Mouse (Mus musculus): ENCODE data around the gene Ptprr.

The Ptprr gene

DNA sequence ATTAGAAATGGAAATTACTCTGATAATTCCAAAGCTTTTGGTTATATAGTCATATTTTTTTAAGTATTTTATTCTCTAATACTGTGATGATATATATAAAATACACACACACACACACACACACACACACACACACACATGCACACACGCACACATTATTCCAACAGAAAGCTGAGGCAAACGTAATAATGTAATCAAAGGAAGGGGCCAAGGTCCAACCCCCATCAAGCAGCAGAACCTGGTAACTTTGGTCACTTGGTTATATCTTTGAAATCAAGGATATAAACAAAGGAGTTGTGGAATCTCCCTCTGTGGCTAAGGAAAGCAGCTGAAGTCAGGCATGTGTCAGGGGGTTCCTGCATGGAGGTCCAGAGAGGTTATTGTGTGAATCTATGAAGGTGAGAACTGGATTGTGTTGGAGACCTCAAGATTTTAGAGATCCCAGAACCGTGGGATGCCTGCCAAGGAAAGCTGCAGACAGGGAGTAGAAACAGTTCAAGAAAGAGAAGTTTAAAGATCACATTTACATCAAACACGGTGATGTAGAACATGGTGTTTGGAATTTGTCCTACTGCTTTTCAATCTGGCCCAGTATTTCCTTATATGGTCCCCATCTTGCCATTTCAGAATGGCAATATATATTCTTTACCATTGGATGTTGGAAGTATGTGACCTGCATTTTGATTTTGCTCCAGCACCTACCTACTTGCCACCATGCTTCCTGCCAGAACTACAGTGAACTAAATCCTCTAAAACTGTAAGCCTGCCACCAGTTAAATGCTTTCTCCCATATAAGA, 98.1 kb downstream of the Ptprr start:
- no peak for DNase-seq (ENCODE audit: low read depth)

DNA sequence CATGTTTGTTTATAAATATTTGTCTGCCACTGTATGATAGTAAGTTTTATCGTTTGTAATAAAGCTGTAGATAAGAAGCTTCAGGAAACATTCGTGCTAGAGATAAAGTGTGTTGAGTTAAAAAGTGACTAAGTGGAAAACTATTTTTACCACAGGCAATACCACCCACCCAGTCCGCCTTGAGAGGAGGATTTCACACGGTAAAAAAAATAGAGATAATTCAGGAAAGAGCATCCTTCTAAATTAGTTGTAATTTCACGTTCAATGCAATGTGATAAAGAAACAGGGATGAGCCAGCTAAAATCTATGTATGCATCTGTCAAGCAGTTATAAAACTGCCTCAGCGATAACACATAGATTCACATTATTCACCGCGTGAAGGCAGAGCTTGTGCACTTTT, 99.0 kb downstream of the Ptprr start:
- no peak for DNase-seq (ENCODE audit: low read depth)

- no peak for DNase-seq (ENCODE audit: low read depth)
Measured at GRCm38 (mm10) chr10:116121463-116121862, 103.5 kb downstream of the Ptprr start.

GRCm38 (mm10) chr10:116123808-116124207, 105.8 kb downstream of the Ptprr start:
- no peak for DNase-seq (ENCODE audit: low read depth)

DNA sequence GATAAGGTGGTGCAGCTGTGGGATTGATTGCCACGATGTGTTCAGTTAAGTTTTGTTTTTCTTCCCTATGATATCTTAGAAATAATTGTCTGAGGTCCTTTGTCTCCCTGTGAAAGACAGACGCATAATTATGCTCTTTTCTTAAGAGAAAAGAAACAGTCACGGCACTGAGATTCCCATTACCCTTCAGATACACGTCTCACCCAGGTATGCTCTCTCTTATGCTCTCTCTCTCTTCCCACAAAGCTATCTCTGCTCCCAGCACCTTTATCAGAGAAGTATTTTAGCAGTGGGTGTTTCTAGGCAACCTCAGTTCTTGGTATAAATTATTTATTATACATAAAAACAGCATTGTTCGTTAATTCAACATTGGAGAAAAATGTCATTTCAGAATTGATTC, 107.4 kb downstream of the Ptprr start:
- DNase-seq (ENCODE audit: low read depth), result no peak

DNA sequence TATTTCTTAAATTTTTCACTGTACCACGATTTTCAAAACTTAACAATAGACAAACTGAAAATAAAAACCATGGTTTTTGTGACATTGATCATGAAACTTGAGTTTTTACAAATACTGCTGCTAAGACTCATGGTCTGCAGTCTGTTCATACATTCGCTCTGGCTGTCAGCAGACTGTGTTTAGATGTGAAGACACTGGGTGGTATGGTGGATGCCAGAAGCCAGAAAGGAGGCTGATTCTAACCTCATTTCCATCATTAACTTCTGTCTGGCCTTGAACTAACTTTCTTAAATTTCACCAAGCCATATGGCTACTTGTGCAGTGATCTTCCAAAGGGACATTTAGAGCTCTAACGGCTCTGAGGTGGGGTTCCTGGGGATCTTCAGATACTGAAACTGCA, 112.4 kb downstream of the Ptprr start:
- no peak for DNase-seq (ENCODE audit: low read depth)

DNA sequence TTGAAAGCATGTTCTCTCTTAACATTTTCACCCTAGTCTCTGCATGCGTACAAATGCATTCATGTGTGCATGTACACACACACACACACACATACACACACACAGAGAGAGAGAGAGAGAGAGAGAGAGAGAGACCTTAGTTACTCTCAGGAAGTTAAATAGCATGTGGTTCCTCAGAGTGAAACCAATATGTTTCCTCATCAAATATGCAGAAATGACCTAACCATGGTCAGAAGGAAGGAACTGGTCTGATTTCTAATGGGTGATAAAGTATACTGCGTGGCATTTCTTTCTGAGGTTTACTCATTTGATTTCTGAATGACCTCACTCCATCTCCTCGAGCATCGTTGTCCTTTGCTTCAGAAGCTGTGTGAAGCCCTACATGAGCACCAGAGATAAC, 113.2 kb downstream of the Ptprr start:
- no peak for DNase-seq (ENCODE audit: low read depth)

GRCm38 (mm10) chr10:116132233-116132632, 114.2 kb downstream of the Ptprr start:
- no peak for DNase-seq (ENCODE audit: low read depth)

DNA sequence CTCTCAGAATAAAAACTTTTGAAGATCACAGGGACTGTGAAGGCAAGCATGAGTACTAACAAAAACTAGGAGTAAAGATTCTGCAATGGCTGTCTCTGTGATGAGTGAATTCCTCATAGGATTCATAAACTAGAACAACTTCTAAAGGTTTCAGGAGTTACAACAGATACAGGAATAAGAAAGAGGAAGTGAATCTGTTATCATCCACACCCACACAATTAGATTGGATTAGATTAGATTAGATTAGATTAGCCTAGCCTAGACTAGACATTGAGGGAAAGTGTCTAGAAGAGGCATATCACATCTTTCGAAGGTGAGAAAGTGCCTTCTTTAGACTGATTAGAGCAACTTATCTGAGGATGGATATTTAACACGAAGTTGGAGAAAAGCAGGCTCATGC, 117.2 kb downstream of the Ptprr start:
- DNase-seq (ENCODE audit: low read depth), result no peak

DNA sequence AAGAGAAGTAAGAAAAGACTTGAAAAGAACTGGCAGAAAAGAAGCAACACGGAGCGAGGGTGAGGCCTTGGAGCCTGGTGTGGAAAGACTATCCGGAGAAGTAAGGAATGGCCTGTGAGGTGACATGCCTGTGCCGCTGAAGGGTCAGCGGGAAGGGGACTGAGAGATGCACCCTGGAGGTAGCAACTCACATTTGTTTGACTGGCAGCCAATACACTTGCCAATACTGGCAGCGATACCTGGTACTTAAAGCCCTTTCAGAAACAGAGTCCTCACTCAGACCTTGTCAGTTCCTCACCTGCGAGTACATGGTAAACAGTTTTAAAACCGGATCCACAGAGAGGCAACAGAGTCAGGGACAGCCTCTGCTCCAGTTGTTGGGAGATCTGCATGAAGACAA, 122.2 kb downstream of the Ptprr start:
- DNase-seq (ENCODE audit: low read depth), result no peak

GRCm38 (mm10) chr10:116143684-116144083, 125.7 kb downstream of the Ptprr start:
- DNase-seq (ENCODE audit: low read depth), result no peak

DNA sequence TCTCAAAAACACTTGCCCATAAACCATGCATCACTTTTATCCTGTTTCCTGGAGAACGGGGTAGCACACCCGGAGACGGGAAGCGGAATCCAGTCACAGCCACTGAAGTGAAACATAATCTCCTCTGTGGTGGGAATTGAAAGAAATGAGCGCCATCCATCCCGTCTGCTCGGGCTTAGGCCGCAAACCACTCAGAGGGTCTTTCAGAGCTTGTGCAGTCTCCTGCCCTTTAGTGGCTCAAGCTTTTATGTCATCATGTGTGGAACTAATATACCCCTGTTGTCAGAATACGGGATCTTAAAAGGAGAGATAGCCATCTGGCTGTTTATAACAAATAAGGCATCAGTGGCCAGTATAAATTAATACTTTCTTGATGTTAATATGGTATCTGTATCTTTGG, 128.1 kb downstream of the Ptprr start:
- no peak for DNase-seq (ENCODE audit: low read depth)

DNA sequence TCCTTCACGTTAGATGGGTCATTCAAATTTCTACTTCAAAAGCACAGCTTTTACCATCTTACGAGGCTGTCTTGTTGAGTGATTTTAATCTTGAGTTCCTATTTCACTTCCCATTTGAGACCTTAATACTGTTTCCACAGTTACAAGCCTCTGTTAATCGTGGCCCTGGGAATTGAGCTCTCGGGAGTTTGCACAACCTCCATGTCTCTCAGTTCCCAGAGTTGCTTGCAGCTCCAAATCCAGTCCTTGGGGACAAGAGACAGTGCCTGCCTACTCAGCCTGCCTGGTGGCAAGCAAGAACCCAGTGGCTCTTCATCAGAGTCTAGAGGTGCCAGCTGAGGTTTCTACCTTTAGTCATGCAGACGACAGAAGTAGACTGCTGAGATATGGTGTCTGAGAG, 136.7 kb downstream of the Ptprr start:
- DNase-seq (ENCODE audit: low read depth), result no peak

DNA sequence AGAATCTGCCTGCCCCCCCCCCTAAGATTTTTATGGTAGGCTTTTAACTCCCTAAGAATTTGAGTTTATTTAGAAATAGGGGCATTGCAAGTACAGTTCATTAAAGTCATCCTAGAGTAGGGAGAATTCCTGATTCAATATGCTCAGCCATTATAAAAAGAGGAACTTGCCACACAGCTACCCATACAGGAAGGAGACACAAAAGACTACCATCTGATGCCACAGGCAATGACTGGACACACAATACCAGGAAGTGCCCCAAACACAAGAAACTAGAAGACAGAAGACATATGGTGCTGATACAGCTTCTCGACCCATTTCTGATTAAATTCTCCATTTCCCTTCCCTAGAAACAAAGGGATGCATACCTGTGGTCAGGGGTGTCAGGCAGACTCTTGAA, 138.7 kb downstream of the Ptprr start:
- DNase-seq (ENCODE audit: low read depth), result no peak

DNA sequence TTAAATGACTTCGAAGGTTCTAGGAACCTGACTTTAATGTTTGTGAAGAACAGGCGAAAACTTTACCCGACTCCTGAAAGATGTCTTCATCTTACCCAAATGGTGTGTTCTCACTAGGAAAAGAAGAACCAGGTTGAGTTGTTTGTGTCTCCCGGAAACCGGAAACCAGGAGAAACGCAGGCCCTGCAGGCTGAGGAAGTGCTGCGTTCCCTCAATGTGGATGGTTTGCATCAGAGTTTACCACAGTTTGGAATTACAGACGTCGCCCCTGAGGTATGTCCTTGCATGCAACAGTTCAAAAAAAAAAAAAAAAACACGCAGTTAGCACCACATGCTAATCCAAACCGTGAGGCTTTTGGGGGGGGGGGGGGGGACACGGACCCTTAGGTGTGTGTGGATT, 144.3 kb downstream of the Ptprr start:
- DNase-seq (ENCODE audit: low read depth), result no peak

DNA sequence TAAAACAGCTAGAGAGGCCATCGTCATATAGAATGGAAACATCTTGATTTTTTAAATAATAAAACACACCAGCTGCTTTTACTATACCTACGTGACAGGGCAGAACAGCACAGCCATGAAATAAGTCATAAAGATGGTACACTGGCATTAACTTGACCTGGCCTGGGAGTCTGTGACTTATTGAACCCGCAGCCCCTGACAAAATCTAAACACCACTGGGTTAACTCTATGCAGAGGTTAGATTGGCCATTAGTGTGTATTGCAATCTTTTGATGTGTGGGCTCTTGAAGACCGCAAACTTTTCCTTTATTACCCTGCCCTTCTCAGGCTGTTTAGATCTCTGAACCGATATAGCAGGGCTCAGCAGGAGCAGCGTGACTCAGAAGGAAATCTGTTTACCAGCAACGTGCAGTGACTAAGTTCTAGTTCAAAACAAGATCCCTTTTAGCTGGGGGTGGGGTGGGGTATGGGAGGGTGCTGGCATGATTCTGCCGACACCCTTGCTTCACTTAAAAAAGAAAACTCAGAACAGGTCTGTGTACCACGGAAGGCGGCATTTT, 157.4 kb downstream of the Ptprr start:
- no peak for DNase-seq (ENCODE audit: low read depth)

DNA sequence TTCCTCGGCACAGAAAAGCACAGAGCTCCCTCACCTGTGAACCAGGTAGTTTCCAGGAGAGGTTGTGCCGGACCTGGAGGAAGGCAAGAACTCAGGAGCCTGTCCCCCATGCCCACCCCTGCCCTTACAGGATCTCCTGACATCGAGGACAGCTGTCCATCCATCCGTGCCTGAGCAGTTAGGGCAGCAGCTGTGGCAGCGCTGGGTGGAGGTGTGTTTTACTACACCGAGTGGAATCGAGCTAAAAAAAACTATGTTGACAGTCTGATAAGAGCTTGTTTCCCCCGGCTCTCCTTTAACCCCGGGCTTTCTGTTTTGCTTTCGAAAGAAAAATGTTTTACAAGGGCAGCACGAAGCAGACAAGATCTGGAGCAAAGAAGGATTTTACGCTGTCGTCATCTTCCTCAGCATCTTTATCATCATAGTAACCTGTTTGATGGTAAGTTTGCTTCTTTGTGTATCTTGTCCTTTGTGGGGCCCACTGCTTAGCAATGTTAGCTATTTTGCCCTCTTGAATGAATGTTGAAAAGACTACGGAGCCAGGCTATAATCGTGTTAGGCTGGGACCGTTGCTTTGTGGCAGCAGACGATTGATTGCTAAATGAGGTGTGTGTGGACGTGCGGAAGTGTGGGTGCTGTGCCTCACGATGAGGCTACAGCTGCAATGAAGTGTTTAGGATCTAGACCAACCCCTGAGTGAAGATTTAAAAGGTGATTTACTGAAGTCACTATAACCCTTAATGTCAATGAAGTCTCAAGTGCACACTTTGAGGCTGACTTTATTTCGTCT, 159.6 kb downstream of the Ptprr start:
- no peak for DNase-seq (ENCODE audit: low read depth)

DNA sequence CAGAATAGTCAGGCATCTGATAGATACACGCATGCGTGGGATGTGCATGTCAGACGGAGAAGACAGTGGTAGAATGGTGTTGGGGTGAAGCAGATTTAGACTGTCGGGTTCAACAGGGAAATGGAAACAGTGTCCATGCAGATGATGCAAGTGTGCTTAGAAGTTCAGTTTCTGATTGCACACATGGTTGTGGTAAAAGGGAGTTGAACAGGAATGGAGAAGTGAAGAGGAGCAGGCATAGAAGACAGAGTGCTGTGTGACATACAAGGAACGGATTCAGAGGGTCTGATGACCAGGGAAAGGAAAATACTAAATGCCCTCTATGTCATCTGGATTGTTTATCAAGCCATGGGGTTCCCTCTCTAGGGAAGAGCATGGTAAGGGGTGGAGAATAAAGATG, 163.2 kb downstream of the Ptprr start:
- DNase-seq (ENCODE audit: low read depth), result no peak

DNA sequence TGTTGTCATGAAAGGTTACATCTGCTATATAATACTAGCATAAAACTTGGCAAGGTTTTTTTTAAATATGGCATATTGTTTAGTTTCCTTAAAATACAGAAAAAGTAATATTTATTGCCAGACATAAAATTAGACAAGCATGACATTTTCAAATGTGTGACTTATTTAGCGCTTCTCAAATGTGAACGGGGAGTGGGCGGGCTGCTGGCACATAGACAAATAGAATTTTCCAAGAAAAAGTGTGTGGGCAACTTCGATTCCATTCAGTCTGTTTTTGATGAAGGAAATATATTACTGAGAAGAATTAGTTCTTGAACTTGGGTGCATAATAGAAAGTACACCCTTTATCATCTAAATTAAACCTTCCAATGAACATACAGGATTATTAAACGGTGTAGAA, 164.2 kb downstream of the Ptprr start:
- no peak for DNase-seq (ENCODE audit: low read depth)

DNA sequence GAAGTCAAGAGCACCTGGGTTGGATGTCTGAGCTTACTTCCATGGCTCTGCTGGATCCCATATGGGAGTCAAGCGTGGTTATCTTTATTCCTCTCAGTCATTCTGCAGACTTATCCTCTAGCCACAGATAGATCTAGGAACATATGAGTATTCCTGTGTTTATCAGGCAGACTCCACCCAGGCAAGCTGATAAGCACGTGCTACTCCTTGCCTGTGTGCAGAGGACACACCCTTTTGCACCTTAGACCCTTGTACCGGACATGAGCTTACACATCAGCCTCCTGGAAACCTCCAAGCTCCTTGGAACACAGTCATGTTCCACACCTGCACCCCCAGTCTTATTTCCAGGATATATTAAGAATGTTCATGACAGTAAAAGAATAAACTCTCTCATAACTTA, 165.2 kb downstream of the Ptprr start:
- no peak for DNase-seq (ENCODE audit: low read depth)

GRCm38 (mm10) chr10:116191724-116192123, 173.7 kb downstream of the Ptprr start:
- DNase-seq (ENCODE audit: low read depth), result no peak

GRCm38 (mm10) chr10:116192293-116192692, 174.3 kb downstream of the Ptprr start:
- no peak for DNase-seq (ENCODE audit: low read depth)

GRCm38 (mm10) chr10:116194409-116194808, 176.4 kb downstream of the Ptprr start:
- DNase-seq (ENCODE audit: low read depth), result no peak
